Mouse (Mus musculus): ENCODE results near the gene Srprb. TPM values are rescaled to one million over a fixed set of nuclear protein-coding genes. Genes with fewer than 3 reads are reported as not detected.

The Srprb gene
- polyA plus RNA-seq, 1 experiment, result 14.3 TPM

GRCm38 (mm10) chr9:103143881-103144280 is 58.1 kb downstream of the Srprb start:
- Histone ChIP-seq H3K4me3 (ENCODE audit: insufficient read depth, low read depth, low read length) (no peak overlapping the region), H3K27ac (replicated peaks; ENCODE audit: low read depth, low read length) (no peak overlapping the region)

GRCm38 (mm10) chr9:103141266-103141665 is 60.7 kb downstream of the Srprb start:
- Histone ChIP-seq H3K4me1 (ENCODE audit: control insufficient read depth, insufficient read depth, insufficient read length, low read length) (peaks cover 26% of the 10 kb centered on the region), H3K4me3 (ENCODE audit: insufficient read depth, low read depth, low read length) (no peak overlapping the region), H3K27ac (replicated peaks; ENCODE audit: low read depth, low read length) (no peak overlapping the region)

More at GRCm38 (mm10) chr9:103143881-103144280, 58.1 kb downstream of the Srprb start:
- H3K4me1 ChIP-seq (ENCODE audit: control insufficient read depth, insufficient read depth, insufficient read length, low read length), result peaks cover 17% of the 10 kb centered on the region

- Histone ChIP-seq H3K4me3 (ENCODE audit: insufficient read depth, low read depth, low read length) (no peak overlapping the region), H3K27ac (replicated peaks; ENCODE audit: low read depth, low read length) (no peak overlapping the region), H3K4me1 (ENCODE audit: control insufficient read depth, insufficient read depth, insufficient read length, low read length) (peaks cover 26% of the 10 kb centered on the region)
Observed at GRCm38 (mm10) chr9:103140384-103140783, 61.6 kb downstream of the Srprb start.

- H3K4me3 ChIP-seq (ENCODE audit: insufficient read depth, low read depth, low read length), result no peak overlapping the region
- no peak overlapping the region for H3K27ac ChIP-seq (replicated peaks; ENCODE audit: low read depth, low read length)
- peaks cover 26% of the 10 kb centered on the region for H3K4me1 ChIP-seq (ENCODE audit: control insufficient read depth, insufficient read depth, insufficient read length, low read length)
Observed at GRCm38 (mm10) chr9:103139481-103139880, 62.5 kb downstream of the Srprb start.

Other genes starting within 250 kb of the Srprb start
- 1.0 and 1.2 TPM in 2 replicates for gene Slco2a1, start 213.4 kb downstream of the Srprb start, polyA plus RNA-seq (2012; ENCODE audit: insufficient read depth, insufficient read length, missing spikeins)
- 26.8 and 33.8 TPM in 2 replicates for gene Rab6b, start 90.3 kb downstream of the Srprb start, polyA plus RNA-seq (2012; ENCODE audit: insufficient read depth, insufficient read length, missing spikeins)
- 0.79 TPM in 1 of 2 replicates, not detected in the other for gene Gm20425, start 28.2 kb upstream of the Srprb start, polyA plus RNA-seq (2012; ENCODE audit: insufficient read depth, insufficient read length, missing spikeins)
- gene Trf, start 28.3 kb upstream of the Srprb start, polyA plus RNA-seq (2012; ENCODE audit: insufficient read depth, insufficient read length, missing spikeins), result 244 and 297 TPM in 2 replicates
- not detected in 2 replicates for gene 1300017J02Rik, start 102.9 kb upstream of the Srprb start, polyA plus RNA-seq (2012; ENCODE audit: insufficient read depth, insufficient read length, missing spikeins)
- gene Topbp1, start 103.1 kb upstream of the Srprb start, polyA plus RNA-seq (2012; ENCODE audit: insufficient read depth, insufficient read length, missing spikeins), result 6.1 and 11.1 TPM in 2 replicates
- gene Cdv3, start 163.7 kb upstream of the Srprb start, polyA plus RNA-seq (2012; ENCODE audit: insufficient read depth, insufficient read length, missing spikeins), result 64.4 and 77.2 TPM in 2 replicates